Mouse (Mus musculus) stomach, postnatal 0 days (tissue): ENCODE measurements around the gene Zfp626.

Experiments
- CTCF ChIP-seq: IDR thresholded peaks from 2 replicates; pipeline ENCODE4 v1.5.1; 2016; ENCODE audit warnings: antibody characterized with exemption, low read depth, mild to moderate bottlenecking, moderate library complexity
- EP300 ChIP-seq: optimal IDR thresholded peaks from 2 replicates; pipeline ENCODE3; 2016; ENCODE audit warnings: antibody characterized with exemption

DNA sequence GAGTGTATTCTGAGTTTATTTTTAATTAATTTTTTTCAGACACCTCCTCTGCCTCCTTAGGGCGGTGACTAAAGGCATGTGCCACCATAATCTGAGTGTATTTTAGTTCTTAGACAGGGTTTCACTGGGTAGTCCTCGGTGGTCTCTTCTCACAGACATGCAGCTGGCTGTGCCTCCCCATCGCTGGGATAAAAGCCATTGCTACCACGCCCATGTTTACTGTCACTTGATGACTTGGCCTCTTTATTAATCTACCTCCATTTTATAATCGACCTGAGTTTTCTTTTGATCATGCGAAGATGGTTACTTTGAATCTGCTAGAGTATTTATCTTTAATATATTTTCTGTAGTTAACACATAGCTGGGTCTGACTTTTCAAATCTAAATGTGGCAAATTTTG is 30.9 kb downstream of the Zfp626 start:
- no peak for TF ChIP-seq EP300
- no peak for TF ChIP-seq CTCF
